Mouse (Mus musculus): ENCODE measurements around the gene Olfr847. TPM values are rescaled to one million over a fixed set of nuclear protein-coding genes. Genes with fewer than 3 reads are reported as not detected.

Gene Olfr847
- not detected for total RNA-seq (2021)
- long read RNA-seq, experiment 1: 0 reads
- long read RNA-seq, experiment 2: 0 reads

- Histone ChIP-seq H3K4me3 (no peak within 1 kb of the TSS), H3K27ac (no peak within 1 kb of the TSS)
- no peak for TF ChIP-seq CTCF (IDR thresholded peaks at IDR 0.05)
- no peak for DNase-seq (ENCODE audit: extremely low spot score in 1 of 2, low spot score in 2 of 2)
- intact Hi-C loops (cut with DNase I): no loop called here
Measured at GRCm38 (mm10) chr9:19378569-19378968, at the start of gene Olfr847. Gene Olfr847 (minus strand): TSS chr9:19378669.

DNA sequence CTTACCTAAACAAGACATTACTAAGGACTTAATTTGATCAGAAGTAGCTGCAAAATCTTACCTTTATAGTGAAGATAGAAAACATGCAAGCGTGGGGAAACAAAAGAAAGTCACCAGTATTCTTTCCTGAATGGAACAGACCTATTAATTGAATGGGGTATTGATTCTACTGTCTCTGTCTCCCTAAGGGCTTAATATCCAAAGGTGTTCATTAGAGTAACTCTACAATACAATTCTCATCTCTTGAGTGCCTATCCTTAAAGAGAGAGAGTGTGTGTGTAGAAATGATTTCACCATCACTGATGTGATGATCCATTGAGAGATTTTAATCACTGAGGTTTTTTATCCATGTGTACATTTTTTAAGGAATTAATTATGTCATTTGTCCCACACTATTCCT, 14.6 kb downstream of the Olfr847 start, which contains the start of gene Olfr846:
Olfr846 (minus strand) TSS at position 101 of the 400 bp plus-strand sequence.
- Histone ChIP-seq H3K4me3 (no peak within 1 kb of the TSS), H3K27ac (no peak within 1 kb of the TSS)
- TF ChIP-seq CTCF (IDR thresholded peaks at IDR 0.05): no peak
- no peak for DNase-seq (ENCODE audit: extremely low spot score in 1 of 2, low spot score in 2 of 2)
- intact Hi-C loops (cut with DNase I): no loop called here

- Histone ChIP-seq H3K4me3 (no peak within 1 kb of the TSS), H3K27ac (no peak within 1 kb of the TSS)
- intact Hi-C loops (cut with DNase I): no loop called here
- TF ChIP-seq CTCF (IDR thresholded peaks at IDR 0.05): no peak
- no peak for DNase-seq (ENCODE audit: extremely low spot score in 1 of 2, low spot score in 2 of 2)
Measured at GRCm38 (mm10) chr9:19336157-19336556, 42.3 kb downstream of the Olfr847 start, which contains the start of gene Olfr845. Gene Olfr845 (plus strand): TSS chr9:19336457.

Other genes with a start within 250 kb of the Olfr847 start
- gene Olfr837, start 242.4 kb downstream of the Olfr847 start, total RNA-seq (2021): not detected
- gene Olfr839-ps1, start 201.4 kb downstream of the Olfr847 start, total RNA-seq (2021): under 1 TPM in 1 of 2 experiments, not detected in 1; 0.11 TPM
- gene Olfr843, start 126.7 kb downstream of the Olfr847 start, total RNA-seq (2021): not detected
- not detected for gene Olfr844, start 62.3 kb downstream of the Olfr847 start, total RNA-seq (2021)
- not detected for gene Olfr845, start 42.2 kb downstream of the Olfr847 start, total RNA-seq (2021)
- gene Olfr846, start 14.7 kb downstream of the Olfr847 start, total RNA-seq (2021): not detected
- gene Olfr849, start 61.6 kb upstream of the Olfr847 start, total RNA-seq (2021): not detected
- gene Olfr850, start 99.6 kb upstream of the Olfr847 start, total RNA-seq (2021): not detected
- gene Olfr851, start 114.6 kb upstream of the Olfr847 start, total RNA-seq (2021): not detected
- gene Olfr853, start 162.4 kb upstream of the Olfr847 start, total RNA-seq (2021): not detected
- not detected for gene Olfr854, start 188.7 kb upstream of the Olfr847 start, total RNA-seq (2021)
- not detected for gene Olfr855, start 203.9 kb upstream of the Olfr847 start, total RNA-seq (2021)
- 10 to 100 TPM; 19.1 to 23.6 TPM for gene Zfp317, start 243.4 kb upstream of the Olfr847 start, total RNA-seq (2021)

Measured in left cerebral cortex, adult 2 months (tissue).